Mouse (Mus musculus): ENCODE data around the gene Atg14.

The Atg14 gene

DNA sequence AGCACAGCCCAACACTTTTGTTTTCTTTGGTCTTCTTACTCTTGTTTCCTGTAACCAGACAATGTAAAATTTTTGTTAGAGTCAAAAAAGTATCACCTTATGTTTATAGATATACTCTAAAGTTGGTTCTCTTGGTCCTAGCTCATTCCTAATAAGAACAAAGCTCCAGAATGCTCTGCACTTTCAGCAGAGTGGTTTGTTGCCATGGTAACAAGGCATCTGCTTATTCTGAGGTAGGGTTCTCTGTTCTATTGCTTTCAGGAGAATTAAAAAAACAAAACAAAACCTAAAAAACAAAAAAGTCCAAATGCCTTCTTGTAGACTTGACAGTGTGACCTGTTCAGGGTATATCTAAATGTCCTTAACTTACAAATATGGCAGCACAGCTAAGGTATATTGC lies 62.4 kb downstream of the Atg14 start:
- ATAC-seq (ENCODE audit: low TSS enrichment) = no peak

DNA sequence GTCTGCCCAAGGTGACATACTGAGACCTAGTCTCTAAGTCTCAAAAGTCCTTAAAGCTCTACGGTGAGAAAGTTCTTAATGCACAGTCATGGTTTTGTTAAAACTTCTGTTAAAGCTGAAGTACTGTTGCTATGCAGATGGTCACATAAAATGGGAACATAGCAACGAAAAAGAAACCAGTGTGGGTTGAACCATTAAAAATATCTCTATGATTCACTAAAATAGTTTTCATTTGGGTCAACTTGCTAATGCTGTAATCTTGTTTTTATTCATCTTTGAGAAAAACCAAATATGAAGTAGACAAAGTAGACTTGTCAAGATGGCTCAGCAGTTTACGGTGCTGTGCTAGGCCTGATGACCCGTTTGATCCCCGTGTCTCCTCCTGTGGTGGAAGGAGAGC lies 63.8 kb downstream of the Atg14 start:
- peak; percentile 50 for ATAC-seq (ENCODE audit: low TSS enrichment)

- ATAC-seq (ENCODE audit: low TSS enrichment) = no peak
Measured at GRCm38 (mm10) chr14:47504036-47504435, 66.4 kb downstream of the Atg14 start.

- ATAC-seq (ENCODE audit: low TSS enrichment) = no peak
Measured at GRCm38 (mm10) chr14:47498632-47499031, 71.8 kb downstream of the Atg14 start.

- no peak for ATAC-seq (ENCODE audit: low TSS enrichment)
Measured at GRCm38 (mm10) chr14:47497166-47497565, 73.3 kb downstream of the Atg14 start.

GRCm38 (mm10) chr14:47495951-47496350 lies 74.5 kb downstream of the Atg14 start:
- no peak for ATAC-seq (ENCODE audit: low TSS enrichment)

GRCm38 (mm10) chr14:47493592-47494361 lies 76.7 kb downstream of the Atg14 start:
- no peak for ATAC-seq (ENCODE audit: low TSS enrichment)

All from frontal cortex, adult (tissue).